Mouse (Mus musculus) hindbrain, embryonic 10.5 days (tissue): ENCODE measurements around the gene Os9. TPM values are rescaled to one million over a fixed set of nuclear protein-coding genes. Genes with fewer than 3 reads are reported as not detected.

Experiments
- DNase-seq: peaks from one replicate; pipeline ENCODE4 v3.0.0-alpha.2; 2017; ENCODE audit warnings: low spot score
- H3K27ac ChIP-seq: fragments of 300-500 bp; sonication (generic); 2 replicates; pipeline ENCODE4 v1.5.1; 2016; ENCODE audit warnings: mild to moderate bottlenecking, moderate library complexity
- H3K27me3 ChIP-seq: fragments of 300-500 bp; sonication (generic); 2 replicates; pipeline ENCODE4 v1.6.1; 2016; ENCODE audit warnings: mild to moderate bottlenecking; ENCODE audit not compliant: poor library complexity, insufficient read depth, severe bottlenecking
- H3K36me3 ChIP-seq: fragments of 300-500 bp; sonication (generic); 2 replicates; pipeline ENCODE4 v1.6.1; 2016; ENCODE audit warnings: mild to moderate bottlenecking, moderate library complexity
- H3K4me1 ChIP-seq: fragments of 300-500 bp; sonication (generic); replicated peaks from 2 replicates; pipeline ENCODE4 v1.6.1; 2016; ENCODE audit warnings: mild to moderate bottlenecking
- H3K4me3 ChIP-seq: fragments of 300-500 bp; sonication (generic); 2 replicates; pipeline ENCODE4 v1.5.1; 2016; ENCODE audit warnings: mild to moderate bottlenecking, moderate library complexity
- H3K9me3 ChIP-seq: fragments of 300-500 bp; sonication (generic); 2 replicates; pipeline ENCODE4 v1.6.1; 2016; ENCODE audit warnings: mild to moderate bottlenecking, moderate library complexity
- WGBS: fragments of 180-500 bp; shearing (Covaris S2); methylation state at CpG from one replicate; pipeline ENCODE4 v1.1.7; 2016; 5-methylcytosine and 5-hydroxymethylcytosine counted together
- polyA plus RNA-seq: library from polyadenylated mRNA; unstranded; fragments of >200 nt; fragmentation: Nextera tagmentation; extraction: Ambion mirVana; gene quantifications from 2 replicates; pipeline ENCODE4 v1.2.1, GENCODE M21; 2016

The Os9 gene
- polyA plus RNA-seq, 1 experiment from 2014 or later: 85.5 TPM

- H3K27ac ChIP-seq: no peak overlapping the region
- H3K9me3 ChIP-seq: no peaks in the 10 kb centered on the region
- no peak overlapping the region for H3K4me3 ChIP-seq
- H3K27me3 ChIP-seq: no peaks in the 10 kb centered on the region
- DNase-seq: no peak
- WGBS: 90% methylated on average over 8 of the region's 8 CpGs
- H3K36me3 ChIP-seq: peaks cover 67% of the 10 kb centered on the region
- H3K4me1 ChIP-seq: no peaks in the 10 kb centered on the region
Measured at GRCm38 (mm10) chr10:127100414-127100813, 20.5 kb downstream of the Os9 start.

- H3K9me3 ChIP-seq: no peaks in the 10 kb centered on the region
- 91% methylated on average over 15 of the region's 15 CpGs for WGBS
- no peak overlapping the region for H3K4me3 ChIP-seq
- DNase-seq: no peak
- no peaks in the 10 kb centered on the region for H3K27me3 ChIP-seq
- no peak overlapping the region for H3K27ac ChIP-seq
- H3K36me3 ChIP-seq: peaks cover 67% of the 10 kb centered on the region
- H3K4me1 ChIP-seq: no peaks in the 10 kb centered on the region
Measured at GRCm38 (mm10) chr10:127099868-127100267, 21.1 kb downstream of the Os9 start.

- Histone ChIP-seq H3K9me3 (no peaks in the 10 kb centered on the region), H3K36me3 (peaks cover 68% of the 10 kb centered on the region), H3K4me3 (no peak overlapping the region), H3K27me3 (peaks cover 6% of the 10 kb centered on the region), H3K4me1 (no peaks in the 10 kb centered on the region), H3K27ac (no peak overlapping the region)
- WGBS: 88% methylated on average over 10 of the region's 10 CpGs
- DNase-seq: no peak
Measured at GRCm38 (mm10) chr10:127099191-127099590, 21.7 kb downstream of the Os9 start.

- H3K4me3 ChIP-seq: no peak overlapping the region
- H3K36me3 ChIP-seq: peaks cover 67% of the 10 kb centered on the region
- H3K27ac ChIP-seq: no peak overlapping the region
- H3K27me3 ChIP-seq: peaks cover 13% of the 10 kb centered on the region
- no peaks in the 10 kb centered on the region for H3K4me1 ChIP-seq
- no peak for DNase-seq
- no peaks in the 10 kb centered on the region for H3K9me3 ChIP-seq
- WGBS: 77% methylated on average over 20 of the region's 20 CpGs
Measured at GRCm38 (mm10) chr10:127098514-127098913, 22.4 kb downstream of the Os9 start.

GRCm38 (mm10) chr10:127094382-127094802 is 26.5 kb downstream of the Os9 start:
- Histone ChIP-seq H3K36me3 (peaks cover 52% of the 10 kb centered on the region), H3K4me1 (peaks cover 23% of the 10 kb centered on the region), H3K9me3 (no peaks in the 10 kb centered on the region), H3K27ac (no peak overlapping the region), H3K27me3 (peaks cover 54% of the 10 kb centered on the region), H3K4me3 (no peak overlapping the region)
- WGBS: 68% methylated on average over 7 of the region's 7 CpGs
- no peak for DNase-seq

GRCm38 (mm10) chr10:127092742-127093141 is 28.2 kb downstream of the Os9 start:
- Histone ChIP-seq H3K27me3 (peaks cover 71% of the 10 kb centered on the region), H3K4me1 (peaks cover 23% of the 10 kb centered on the region), H3K27ac (no peak overlapping the region), H3K36me3 (peaks cover 36% of the 10 kb centered on the region), H3K9me3 (no peaks in the 10 kb centered on the region), H3K4me3 (no peak overlapping the region)
- WGBS: 58% methylated on average over 4 of the region's 4 CpGs
- no peak for DNase-seq

- no peak for DNase-seq
- peak overlapping the region; percentile 39 for H3K4me3 ChIP-seq
- H3K4me1 ChIP-seq: peaks cover 23% of the 10 kb centered on the region
- H3K27me3 ChIP-seq: peaks cover 81% of the 10 kb centered on the region
- WGBS: 11% methylated on average over 51 of the region's 51 CpGs
- 0 out of 2 replicates have a peak overlapping the region, but pooled peaks have one; percentile 13 for H3K27ac ChIP-seq
- H3K9me3 ChIP-seq: no peaks in the 10 kb centered on the region
- H3K36me3 ChIP-seq: peaks cover 26% of the 10 kb centered on the region
Measured at GRCm38 (mm10) chr10:127091507-127092396, 29.2 kb downstream of the Os9 start.

GRCm38 (mm10) chr10:127090560-127091411 is 30.1 kb downstream of the Os9 start:
- Histone ChIP-seq H3K4me3 (peak overlapping the region; percentile 39), H3K4me1 (peaks cover 23% of the 10 kb centered on the region), H3K36me3 (peaks cover 16% of the 10 kb centered on the region), H3K9me3 (no peaks in the 10 kb centered on the region), H3K27ac (no peak overlapping the region), H3K27me3 (peaks cover 81% of the 10 kb centered on the region)
- DNase-seq: peak; percentile 27
- WGBS: 8% methylated on average over 57 of the region's 57 CpGs

GRCm38 (mm10) chr10:127085633-127086032 is 35.3 kb downstream of the Os9 start:
- peaks cover 88% of the 10 kb centered on the region for H3K27me3 ChIP-seq
- WGBS: 75% methylated on average over 6 of the region's 6 CpGs
- peaks cover 33% of the 10 kb centered on the region for H3K4me1 ChIP-seq
- no peak overlapping the region for H3K27ac ChIP-seq
- no peak for DNase-seq
- no peak overlapping the region for H3K4me3 ChIP-seq
- no peaks in the 10 kb centered on the region for H3K36me3 ChIP-seq
- H3K9me3 ChIP-seq: no peaks in the 10 kb centered on the region

- Histone ChIP-seq H3K27ac (no peak overlapping the region), H3K9me3 (no peaks in the 10 kb centered on the region), H3K4me1 (peaks cover 34% of the 10 kb centered on the region), H3K4me3 (no peak overlapping the region), H3K27me3 (peaks cover 88% of the 10 kb centered on the region), H3K36me3 (no peaks in the 10 kb centered on the region)
- DNase-seq: no peak
- WGBS: 84% methylated on average over 9 of the region's 9 CpGs
Measured at GRCm38 (mm10) chr10:127085052-127085451, 35.9 kb downstream of the Os9 start.

GRCm38 (mm10) chr10:127083915-127084306 is 37.0 kb downstream of the Os9 start:
- DNase-seq: no peak
- H3K36me3 ChIP-seq: no peaks in the 10 kb centered on the region
- WGBS: 61% methylated on average over 5 of the region's 5 CpGs
- no peak overlapping the region for H3K4me3 ChIP-seq
- H3K9me3 ChIP-seq: no peaks in the 10 kb centered on the region
- H3K27me3 ChIP-seq: peaks cover 88% of the 10 kb centered on the region
- no peak overlapping the region for H3K27ac ChIP-seq
- peaks cover 45% of the 10 kb centered on the region for H3K4me1 ChIP-seq

- peaks cover 88% of the 10 kb centered on the region for H3K27me3 ChIP-seq
- no peaks in the 10 kb centered on the region for H3K36me3 ChIP-seq
- H3K9me3 ChIP-seq: no peaks in the 10 kb centered on the region
- 29% methylated on average over 8 of the region's 8 CpGs for WGBS
- H3K4me1 ChIP-seq: peaks cover 50% of the 10 kb centered on the region
- no peak overlapping the region for H3K4me3 ChIP-seq
- no peak overlapping the region for H3K27ac ChIP-seq
- no peak for DNase-seq
Measured at GRCm38 (mm10) chr10:127083292-127083914, 37.5 kb downstream of the Os9 start.
